Comparison of ENCODE assay signal across 26 mouse cellular contexts in the genomic region with DNA sequence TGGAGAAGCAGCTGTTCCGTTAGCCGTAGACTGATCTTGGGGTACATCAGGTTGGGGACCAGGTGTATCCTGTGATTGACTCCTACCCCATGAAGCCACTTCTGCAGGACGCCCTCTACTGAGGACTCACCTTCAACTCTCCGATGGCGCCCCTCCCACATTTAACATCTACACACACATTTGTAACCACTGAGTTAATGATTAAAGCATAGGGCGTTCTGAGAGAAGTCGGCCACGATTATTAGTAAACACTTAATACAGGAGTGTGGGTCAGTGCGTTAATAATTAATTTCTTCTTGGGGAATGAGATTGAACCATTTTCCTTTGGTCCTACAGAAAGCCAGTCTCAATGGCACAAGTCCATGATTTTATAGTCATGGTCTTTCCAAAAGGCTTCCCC.
DNase-seq lines count a peak whose midpoint lies in the region; ATAC-seq and TF ChIP-seq lines count a peak whose summit lies in the region.
"Had no signal": no experiment of that assay in that cellular context is flagged by ENCODE, and none has a peak within 500 bp of the region (broad histone marks: within the 10 kb centered on the region; RNA-seq: fewer than 3 reads in every experiment).

No protein-coding gene starts in this region.

- TF ChIP-seq POLR2A in testis, adult 2 months (IDR thresholded peaks at IDR 0.05; ENCODE audit: control insufficient read depth, low read depth, low read length) = no peak

- TF ChIP-seq CTCF in testis, adult 2 months (IDR thresholded peaks at IDR 0.05; ENCODE audit: control insufficient read depth, insufficient read depth, insufficient replicate concordance, low read depth, low read length) = no peak

- WGBS in intestine, embryonic 15.5 days = 79% methylated on average over 9 of the region's 9 CpGs
- 79% methylated on average over 9 of the region's 9 CpGs for WGBS in intestine, embryonic 16.5 days
- WGBS in hindbrain, embryonic 12.5 days = 95% methylated on average over 9 of the region's 9 CpGs

- H3K9ac ChIP-seq in intestine, embryonic 15.5 days = no peak overlapping the region
- no peak overlapping the region for H3K9ac ChIP-seq in intestine, embryonic 16.5 days (ENCODE audit: low read depth, low read length)
- H3K9ac ChIP-seq in hindbrain, embryonic 12.5 days = no peak overlapping the region
- H3K9ac ChIP-seq: embryonic facial prominence, embryonic 13.5 days; forebrain, embryonic 12.5 days; heart, embryonic 13.5 days; hindbrain, embryonic 14.5 days; lung, embryonic 14.5 days; midbrain, embryonic 15.5 days; neural tube, embryonic 12.5 days had no signal

- H3K4me1 ChIP-seq in intestine, embryonic 15.5 days (replicated peaks) = no peaks in the 10 kb centered on the region
- no peaks in the 10 kb centered on the region for H3K4me1 ChIP-seq in intestine, embryonic 16.5 days (ENCODE audit: control insufficient read depth, insufficient read depth, low read length)
- H3K4me1 ChIP-seq in testis, adult 2 months (ENCODE audit: control insufficient read depth, insufficient read depth, low read length) = peaks cover 4% of the 10 kb centered on the region
- no peaks in the 10 kb centered on the region for H3K4me1 ChIP-seq in hindbrain, embryonic 12.5 days
- H3K4me1 ChIP-seq: embryonic facial prominence, embryonic 13.5 days; forebrain, embryonic 12.5 days; midbrain, embryonic 15.5 days; neural tube, embryonic 12.5 days had no signal

- DNase-seq in testis, postnatal 14 days (ENCODE audit: low spot score) = no peak
- peak; percentile 54 for DNase-seq in kidney, postnatal 14 days
- no peak for DNase-seq in heart, adult 18-20 months
- DNase-seq in urinary bladder, adult 18-20 months (ENCODE audit: low spot score in 2 of 2) = no peak
- DNase-seq: adrenal gland, adult 8-10 months; cerebellum, adult 18-20 months; cerebellum, postnatal 14 days; gastrocnemius, postnatal 25 days; heart, adult 2 months; layer of hippocampus, postnatal 36 days; lung, embryonic 14.5 days; right cerebral cortex, postnatal 25 days; thymus, postnatal 25 days had no signal

- H3K36me3 ChIP-seq in intestine, embryonic 15.5 days = no peaks in the 10 kb centered on the region
- no peaks in the 10 kb centered on the region for H3K36me3 ChIP-seq in intestine, embryonic 16.5 days (ENCODE audit: control insufficient read depth, insufficient read depth, low read length)
- no peaks in the 10 kb centered on the region for H3K36me3 ChIP-seq in testis, adult 2 months (ENCODE audit: control insufficient read depth, insufficient read depth, low read length)
- no peaks in the 10 kb centered on the region for H3K36me3 ChIP-seq in hindbrain, embryonic 12.5 days
- H3K36me3 ChIP-seq: embryonic facial prominence, embryonic 13.5 days; forebrain, embryonic 12.5 days; heart, embryonic 13.5 days; midbrain, embryonic 15.5 days; neural tube, embryonic 12.5 days had no signal

- no peak overlapping the region for H3K4me2 ChIP-seq in intestine, embryonic 15.5 days (replicated peaks)
- no peak overlapping the region for H3K4me2 ChIP-seq in intestine, embryonic 16.5 days (ENCODE audit: low read depth, low read length)
- H3K4me2 ChIP-seq in hindbrain, embryonic 12.5 days (replicated peaks) = no peak overlapping the region
- H3K4me2 ChIP-seq: embryonic facial prominence, embryonic 13.5 days; forebrain, embryonic 12.5 days; hindbrain, embryonic 14.5 days; midbrain, embryonic 15.5 days; neural tube, embryonic 12.5 days had no signal

- peak; percentile 45; the same call in 1 of the 2 replicates for ATAC-seq in intestine, embryonic 15.5 days
- ATAC-seq in intestine, embryonic 16.5 days = no peak
- no peak for ATAC-seq in hindbrain, embryonic 12.5 days (ENCODE audit: low FRiP score)
- ATAC-seq: activated CD4-positive, CD25-positive, alpha-beta regulatory T cell, adult 4 months; midbrain, embryonic 15.5 days had no signal

- no peaks in the 10 kb centered on the region for H3K9me3 ChIP-seq in intestine, embryonic 15.5 days
- H3K9me3 ChIP-seq in intestine, embryonic 16.5 days (ENCODE audit: control insufficient read depth, low read length) = no peaks in the 10 kb centered on the region
- H3K9me3 ChIP-seq in hindbrain, embryonic 12.5 days (replicated peaks) = no peaks in the 10 kb centered on the region
- H3K9me3 ChIP-seq: embryonic facial prominence, embryonic 13.5 days; forebrain, embryonic 12.5 days; heart, embryonic 13.5 days; midbrain, embryonic 15.5 days; neural tube, embryonic 12.5 days had no signal

- H3K27ac ChIP-seq in intestine, embryonic 15.5 days = no peak overlapping the region
- H3K27ac ChIP-seq in intestine, embryonic 16.5 days (ENCODE audit: low read length) = no peak overlapping the region
- no peak overlapping the region for H3K27ac ChIP-seq in testis, adult 2 months (ENCODE audit: control insufficient read depth, insufficient read depth, low read depth, low read length)
- H3K27ac ChIP-seq in hindbrain, embryonic 12.5 days = no peak overlapping the region
- H3K27ac ChIP-seq: embryonic facial prominence, embryonic 13.5 days; forebrain, embryonic 12.5 days; heart, adult 2 months; heart, embryonic 13.5 days; hindbrain, embryonic 14.5 days; macrophage; midbrain, embryonic 15.5 days; neural tube, embryonic 12.5 days had no signal

- no peaks in the 10 kb centered on the region for H3K27me3 ChIP-seq in intestine, embryonic 15.5 days (replicated peaks)
- no peaks in the 10 kb centered on the region for H3K27me3 ChIP-seq in intestine, embryonic 16.5 days (replicated peaks; ENCODE audit: control insufficient read depth, insufficient read depth, low read length)
- H3K27me3 ChIP-seq in testis, adult 2 months (ENCODE audit: control insufficient read depth, insufficient read depth, low read length) = no peaks in the 10 kb centered on the region
- H3K27me3 ChIP-seq in hindbrain, embryonic 12.5 days = no peaks in the 10 kb centered on the region
- H3K27me3 ChIP-seq: embryonic facial prominence, embryonic 13.5 days; forebrain, embryonic 12.5 days; heart, embryonic 13.5 days; midbrain, embryonic 15.5 days; neural tube, embryonic 12.5 days had no signal

- no peak overlapping the region for H3K4me3 ChIP-seq in intestine, embryonic 15.5 days (replicated peaks)
- no peak overlapping the region for H3K4me3 ChIP-seq in intestine, embryonic 16.5 days (ENCODE audit: low read length)
- peak overlapping the region; percentile 22 for H3K4me3 ChIP-seq in testis, adult 2 months (ENCODE audit: control insufficient read depth, low read depth, low read length)
- H3K4me3 ChIP-seq in hindbrain, embryonic 12.5 days = no peak overlapping the region
- H3K4me3 ChIP-seq: embryonic facial prominence, embryonic 13.5 days; erythroblast, embryonic 14.5 days; forebrain, embryonic 12.5 days; heart, adult 2 months; heart, embryonic 13.5 days; midbrain, embryonic 15.5 days; neural tube, embryonic 12.5 days had no signal
